Mouse (Mus musculus) liver, adult 2 months (tissue): ENCODE measurements at regions not wholly inside any gene's neighbourhood (a gene's known extent, or its start where the extent isn't known, plus 50 kb on each side); places are given as distances from the start of the nearest gene placed in this dataset.

Source experiments
- CTCF ChIP-seq: fragments of 200-500 bp; IDR thresholded peaks from 2 replicates; pipeline ENCODE4 v1.5.1; 2011; ENCODE audit warnings: low read depth, low read length, control low read depth
- POLR2A ChIP-seq: fragments of 200-500 bp; IDR thresholded peaks from 2 replicates; pipeline ENCODE4 v1.6.1; 2011; ENCODE audit warnings: low read length, control low read depth; ENCODE audit not compliant: insufficient read depth; ENCODE audit errors: extremely low read depth

- TF ChIP-seq CTCF (no peak), POLR2A (no peak)
Measured at GRCm38 (mm10) chr1:124950849-124951248, 484.7 kb downstream of the Actr3 start.
